Mouse (Mus musculus): ENCODE results near the gene Egfr.

GRCm38 (mm10) chr11:16864980-16865561 is 113.1 kb downstream of the Egfr start:
- TF ChIP-seq CTCF (IDR thresholded peaks at IDR 0.05) (no peak), EP300 (IDR thresholded peaks at IDR 0.05) (no peak)

Measured in lung, postnatal 0 days (tissue).